Mouse (Mus musculus): ENCODE results near the gene Cped1.

- TF ChIP-seq CTCF (IDR thresholded peaks at IDR 0.05; ENCODE audit: low read depth, low read length) = no peak
- TF ChIP-seq GATA1 (IDR thresholded peaks at IDR 0.05; ENCODE audit: borderline replicate concordance, low read length) = no peak
- TF ChIP-seq TAL1 (conservative IDR thresholded peaks at IDR 0.05; ENCODE audit: low read depth, low read length) = no peak
- no peak for TF ChIP-seq POLR2AphosphoS5 (IDR thresholded peaks at IDR 0.05; ENCODE audit: insufficient replicate concordance, low read depth, low read length)
- TF ChIP-seq GATA2 (IDR thresholded peaks at IDR 0.05; ENCODE audit: borderline replicate concordance, low read depth, low read length) = no peak
Observed at GRCm38 (mm10) chr6:22078686-22079264, 93.1 kb downstream of the Cped1 start.
